Mouse (Mus musculus): ENCODE results near the gene Gpr45.
A peak's percentile ranks its signal among the peaks of the same experiment; 100 is the strongest.

Gpr45 gene

DNA sequence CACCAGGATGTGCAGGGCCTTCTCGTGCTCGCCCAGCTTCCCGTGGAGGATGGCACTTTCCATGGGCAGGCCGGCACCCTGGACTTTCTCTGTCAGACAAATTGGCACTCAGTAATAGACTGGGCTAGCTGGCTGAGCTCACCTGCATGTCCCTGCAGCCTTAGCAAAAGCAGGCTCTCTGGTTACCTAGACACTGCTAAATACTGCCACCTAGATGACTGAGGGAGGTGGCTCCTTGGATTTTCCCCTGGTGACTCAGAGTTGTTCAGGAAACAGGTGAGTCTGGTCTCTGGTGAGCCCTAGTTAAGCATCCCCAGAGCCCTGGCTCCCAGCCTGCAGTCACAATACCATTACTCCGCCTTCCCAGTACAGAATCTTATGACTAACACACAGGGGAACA, 99.2 kb downstream of the Gpr45 start:
- DNase-seq = peak in 1 of 2 experiments; percentile 4

DNA sequence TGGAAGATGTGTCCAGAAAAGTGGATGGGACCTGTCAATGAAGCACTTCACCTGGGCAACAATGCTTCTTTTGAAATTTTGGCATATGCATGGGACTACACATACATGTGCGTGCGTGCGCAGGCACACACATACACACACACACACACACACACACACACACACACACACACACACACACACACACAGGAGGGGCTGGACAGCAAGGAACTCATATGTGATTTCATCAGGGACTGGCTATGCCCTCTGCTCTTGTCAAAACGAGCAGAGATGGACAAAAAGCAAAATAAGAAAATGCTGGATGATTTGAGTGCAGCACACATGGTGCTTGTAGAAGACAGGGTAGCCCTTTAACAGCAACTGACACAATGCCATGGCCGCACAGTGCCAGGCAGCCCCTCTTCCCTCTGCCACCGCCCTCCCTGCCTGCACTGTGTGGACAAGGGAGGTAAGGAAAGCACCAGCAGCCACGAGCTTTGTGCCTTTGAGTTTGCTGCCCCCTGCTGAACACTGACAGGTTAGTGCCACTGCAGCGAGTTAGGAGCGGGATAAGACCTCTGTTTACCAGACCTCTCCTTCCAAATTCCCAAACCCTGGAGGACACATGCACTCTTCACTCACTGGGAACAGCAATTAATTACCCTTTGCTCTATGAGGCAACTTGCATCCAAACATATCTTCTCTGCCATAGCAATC, 113.1 kb downstream of the Gpr45 start:
- peak; percentile 24 to 49 for DNase-seq

DNA sequence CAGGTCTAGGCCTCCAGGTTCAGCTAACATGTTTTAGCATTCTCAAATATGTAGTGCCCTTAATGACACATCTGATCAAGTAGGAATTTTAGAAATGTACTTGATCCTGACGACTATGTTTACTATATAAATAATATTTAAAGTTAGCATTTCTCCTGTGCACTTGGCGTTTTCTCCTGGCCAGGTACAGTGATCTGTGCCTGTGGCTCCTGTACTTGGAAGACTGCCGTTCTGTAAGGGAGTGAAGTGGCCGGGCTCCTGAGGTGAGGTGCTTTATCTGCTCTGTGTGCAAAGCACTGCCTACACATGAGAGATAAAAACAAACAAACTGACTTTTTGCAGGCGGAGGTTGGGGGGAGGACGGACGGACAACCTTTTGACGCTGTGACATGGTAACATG, 113.9 kb downstream of the Gpr45 start:
- no peak for DNase-seq

DNA sequence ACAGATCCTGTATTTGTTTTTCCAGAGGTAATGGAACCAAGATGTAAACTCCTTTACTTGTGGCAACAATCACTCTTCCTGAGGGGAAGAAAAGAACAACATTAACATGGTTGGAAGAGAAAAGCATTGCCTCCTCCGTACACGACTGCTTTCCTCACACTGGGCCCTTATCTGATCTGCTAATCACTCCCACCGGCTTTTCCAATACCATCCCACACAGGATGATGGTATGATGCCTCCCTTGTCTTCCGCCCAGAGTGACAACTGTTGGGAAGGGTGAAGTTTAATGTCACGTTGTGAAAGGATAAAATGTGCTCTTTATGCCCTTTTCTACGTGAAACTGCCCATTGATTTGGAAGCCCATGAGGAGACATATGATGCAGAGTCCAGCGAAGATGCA, 114.9 kb downstream of the Gpr45 start:
- DNase-seq = no peak

DNA sequence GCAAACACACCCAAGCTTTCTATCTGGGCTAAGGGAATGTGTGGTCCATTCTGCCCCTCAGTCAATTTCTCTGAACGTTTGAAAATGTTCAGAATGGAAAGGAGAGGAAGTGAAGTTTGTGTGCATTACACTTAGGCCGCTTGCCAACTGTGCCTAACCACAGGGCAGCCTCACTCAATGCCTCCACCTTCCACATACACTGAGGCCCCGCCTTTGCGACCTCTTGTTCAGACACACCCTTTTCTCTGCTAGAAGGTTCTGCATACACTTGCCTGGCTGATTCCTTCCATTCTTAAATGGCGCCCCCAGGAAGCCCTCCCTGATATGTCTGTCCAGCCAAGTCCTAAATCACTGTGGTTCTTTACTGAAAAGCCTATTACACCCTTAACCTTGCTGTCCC, 118.1 kb downstream of the Gpr45 start:
- no peak for DNase-seq

DNA sequence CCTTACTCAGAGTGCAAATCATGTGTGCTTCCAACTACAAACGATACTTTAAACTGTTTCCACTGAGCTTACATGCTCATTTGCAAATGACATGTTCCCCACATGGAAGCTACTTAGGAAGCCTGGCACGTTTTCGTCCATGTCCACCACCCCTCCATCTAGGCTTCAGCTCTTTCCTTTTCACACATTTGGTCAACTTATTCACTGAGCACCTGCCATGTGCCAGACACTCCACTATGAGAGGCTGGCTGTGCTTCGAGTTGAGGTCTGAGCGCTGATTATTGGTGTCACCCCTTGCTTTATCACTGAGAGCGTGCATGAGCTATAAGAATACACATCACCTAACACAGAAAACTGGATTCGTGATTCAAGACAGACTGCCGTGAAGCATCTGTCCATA, 119.4 kb downstream of the Gpr45 start:
- no peak for DNase-seq

DNA sequence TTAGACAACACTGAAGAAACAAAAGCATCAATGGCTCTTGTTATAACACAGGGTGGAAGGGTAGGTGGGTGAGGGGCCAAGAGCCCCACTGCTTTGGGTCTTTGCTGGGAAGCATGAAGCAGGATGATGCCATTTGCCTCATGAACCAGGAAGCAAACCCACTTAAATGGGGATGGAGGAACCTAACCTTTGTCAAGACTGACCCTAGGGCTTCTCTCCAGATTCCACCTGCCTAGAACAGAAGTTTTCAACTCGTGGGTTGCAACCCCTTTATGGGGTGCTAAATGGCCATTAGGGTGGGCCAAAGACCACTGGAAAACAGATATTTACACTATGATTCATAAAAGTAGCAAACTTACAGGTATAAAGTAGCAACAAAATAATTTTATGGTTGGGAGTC, 119.9 kb downstream of the Gpr45 start:
- no peak for DNase-seq

DNA sequence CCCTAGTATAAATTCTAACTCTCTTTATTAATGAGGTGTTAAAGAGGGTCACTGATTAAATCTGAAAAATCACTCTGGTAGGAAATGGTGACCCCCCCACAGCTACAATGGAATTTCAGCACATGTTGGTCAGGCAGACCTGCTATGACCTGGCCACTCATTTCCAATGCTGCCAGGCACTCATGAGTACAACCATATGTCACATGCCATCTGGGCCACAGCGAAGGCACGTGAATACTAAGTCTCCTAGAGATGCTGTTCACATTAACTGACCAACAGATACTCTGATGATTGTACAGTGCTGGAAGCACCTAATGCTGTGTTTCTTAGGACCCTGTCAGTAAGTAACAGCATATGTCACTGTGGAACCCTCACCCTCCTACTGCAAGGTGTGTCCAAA, 122.1 kb downstream of the Gpr45 start:
- DNase-seq = no peak

DNA sequence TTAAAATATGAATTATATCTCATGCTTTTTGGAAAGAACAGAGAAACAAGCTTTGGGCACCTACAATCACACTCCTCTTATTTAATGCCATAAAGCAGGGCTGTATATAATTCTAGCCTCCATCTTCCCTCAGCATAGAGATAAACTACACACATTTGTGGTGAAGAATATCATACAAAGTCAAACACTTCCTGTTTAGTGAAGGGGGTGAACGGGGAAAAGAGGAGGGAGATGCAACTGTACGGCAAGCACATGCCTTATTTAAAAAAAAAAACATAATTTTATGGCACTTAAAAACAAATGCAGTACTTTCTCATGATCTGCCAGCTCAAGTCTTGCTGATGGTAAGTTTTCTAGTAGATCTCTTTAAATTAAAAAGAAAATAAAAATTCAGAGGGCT, 125.5 kb downstream of the Gpr45 start:
- no peak for DNase-seq

DNA sequence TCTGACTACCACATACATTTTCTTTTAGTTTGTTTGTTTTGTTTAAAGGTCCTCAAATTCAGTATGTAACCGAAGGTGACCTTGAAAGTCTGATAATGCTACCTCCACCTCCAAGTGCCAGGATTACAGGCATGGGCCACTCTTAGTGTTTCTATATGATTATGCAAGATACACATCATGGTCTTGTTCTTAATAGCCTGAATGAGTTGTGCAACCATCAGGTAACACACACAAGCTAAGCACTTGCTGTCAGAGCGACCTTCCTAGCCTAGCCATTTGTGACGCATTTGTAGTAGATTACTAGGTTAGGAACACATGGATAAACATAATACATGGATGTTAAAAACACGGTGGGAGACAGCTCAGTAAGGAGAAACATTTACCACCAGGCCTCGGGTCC, 130.3 kb downstream of the Gpr45 start:
- no peak for DNase-seq

Measured in kidney, adult 8-10 months (tissue).